Mouse (Mus musculus): ENCODE results near the gene Sms. TPM values are rescaled to one million over a fixed set of nuclear protein-coding genes. Genes with fewer than 3 reads are reported as not detected.

The Sms gene
- total RNA-seq (2014; fragmentation: Nextera tagmentation): 41.1 and 47.1 TPM in 2 replicates
- 73.1 and 98.1 TPM in 2 replicates for total RNA-seq (2017)

GRCm38 (mm10) chrX:157491944-157492726 lies at the start of gene Sms:
Gene Sms, minus strand, starts transcription at chrX:157492287.
- ATAC-seq (replicated peaks; ENCODE audit: low FRiP score, low TSS enrichment, poor library complexity, severe bottlenecking): peak; percentile 85

DNA sequence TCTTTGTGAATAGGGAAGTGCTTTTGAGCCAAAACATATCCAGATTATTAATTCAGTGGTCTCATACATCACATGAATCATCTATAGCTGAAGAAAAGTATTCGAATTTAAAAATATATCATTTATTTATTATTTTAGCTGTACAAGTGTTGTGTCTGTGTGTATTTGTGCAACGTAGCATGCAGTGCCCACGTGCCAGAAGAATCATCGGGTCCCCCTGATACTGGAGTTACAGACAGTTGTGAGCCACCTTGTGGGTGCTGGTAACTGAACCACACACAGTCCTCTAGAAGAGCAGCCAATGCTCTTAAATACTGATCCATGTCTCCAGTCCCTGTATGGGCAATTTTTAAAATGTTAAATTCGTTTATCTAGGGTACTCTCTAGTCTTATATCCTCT lies 14.3 kb upstream of the Sms start:
- no peak for ATAC-seq (replicated peaks; ENCODE audit: low FRiP score, low TSS enrichment, poor library complexity, severe bottlenecking)

DNA sequence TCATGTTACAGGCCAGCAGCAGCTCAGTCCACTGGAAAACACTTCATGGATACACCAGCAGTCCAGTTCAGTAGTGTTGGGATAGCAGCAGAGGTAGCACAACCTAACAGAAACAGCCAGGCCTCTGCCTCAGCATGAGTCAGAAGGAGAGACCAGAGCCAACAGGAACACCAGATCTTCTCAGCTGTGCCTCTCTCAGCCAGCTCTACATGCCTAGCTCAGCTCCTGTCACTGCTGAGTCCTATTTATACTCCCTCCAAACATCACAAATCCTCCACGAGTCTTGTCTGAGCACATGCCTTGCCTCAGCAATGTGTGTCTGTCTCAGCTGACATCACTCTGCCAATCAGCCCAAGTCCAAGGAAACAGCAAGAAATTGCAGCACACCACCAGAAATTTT lies 12.4 kb upstream of the Sms start:
- ATAC-seq (replicated peaks; ENCODE audit: low FRiP score, low TSS enrichment, poor library complexity, severe bottlenecking): no peak

- ATAC-seq (replicated peaks; ENCODE audit: low FRiP score, low TSS enrichment, poor library complexity, severe bottlenecking): no peak
Measured at GRCm38 (mm10) chrX:157501871-157502270, 9.8 kb upstream of the Sms start.

- no peak for ATAC-seq (replicated peaks; ENCODE audit: low FRiP score, low TSS enrichment, poor library complexity, severe bottlenecking)
Measured at GRCm38 (mm10) chrX:157500004-157500403, 7.9 kb upstream of the Sms start.

GRCm38 (mm10) chrX:157493159-157493558 lies 1.1 kb upstream of the Sms start:
- peak; percentile 60 for ATAC-seq (replicated peaks; ENCODE audit: low FRiP score, low TSS enrichment, poor library complexity, severe bottlenecking)

- peak; percentile 23; the same call in 1 of the 2 replicates for ATAC-seq (replicated peaks; ENCODE audit: low FRiP score, low TSS enrichment, poor library complexity, severe bottlenecking)
Measured at GRCm38 (mm10) chrX:157491145-157491935, 747 bp downstream of the Sms start.

DNA sequence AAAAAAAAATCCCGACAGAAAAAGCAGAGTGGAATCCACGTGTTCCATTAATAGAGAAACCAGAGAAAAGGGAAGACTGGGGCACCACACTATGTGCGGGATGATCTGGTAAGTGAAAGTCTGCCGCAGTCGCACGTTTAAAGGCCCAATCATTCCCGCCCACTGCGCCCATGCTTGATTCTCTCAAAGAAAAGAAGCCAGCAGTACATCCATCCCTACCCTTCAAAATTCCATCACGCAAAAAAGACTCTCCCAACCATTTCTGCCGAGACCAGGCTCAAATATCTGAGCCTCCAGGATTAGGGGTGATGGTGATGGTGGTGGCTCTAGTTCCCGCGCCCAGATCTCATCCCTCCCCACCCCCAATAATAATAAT lies 1.3 kb downstream of the Sms start:
- ATAC-seq (replicated peaks; ENCODE audit: low FRiP score, low TSS enrichment, poor library complexity, severe bottlenecking): no peak

DNA sequence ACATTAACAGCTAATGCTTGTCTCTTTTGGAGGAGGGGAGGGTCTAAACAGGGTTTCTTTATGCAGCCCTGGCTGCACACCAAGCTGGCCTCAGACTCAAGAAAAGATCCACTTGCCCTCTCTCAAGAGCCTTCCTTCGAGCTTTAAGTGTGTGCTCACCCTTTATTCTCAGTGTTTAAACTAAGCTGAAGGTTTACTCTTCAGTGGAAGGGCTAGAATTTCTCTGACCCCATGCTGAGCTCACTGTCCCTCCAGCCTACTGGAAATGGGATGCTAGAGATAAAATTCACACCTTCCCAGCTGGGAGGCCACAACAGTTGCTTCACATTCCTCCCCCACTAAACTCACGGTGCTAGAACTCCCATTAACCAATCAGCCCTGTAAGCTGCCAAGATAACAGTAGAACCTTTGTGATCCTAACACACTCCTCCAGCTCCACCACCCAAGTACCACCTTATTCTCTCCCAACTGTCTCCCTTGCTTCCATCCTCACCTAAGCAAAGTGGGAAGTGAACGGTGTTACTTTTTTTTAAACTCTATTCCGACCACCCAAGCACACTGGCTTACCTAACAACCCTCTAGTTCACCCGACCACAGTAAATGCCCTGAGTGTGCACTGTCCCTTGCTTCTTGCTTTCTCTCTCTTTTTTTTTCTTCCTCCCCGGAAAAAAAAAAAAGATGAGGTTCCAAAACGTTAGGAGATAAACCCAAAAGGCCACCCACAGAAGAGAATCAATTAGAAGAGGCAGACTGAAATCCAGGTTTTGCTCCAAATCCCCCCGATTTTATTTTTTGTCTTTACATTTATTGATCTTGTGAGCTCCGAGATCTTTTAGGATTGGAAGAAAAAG lies 2.0 kb downstream of the Sms start:
- ATAC-seq (replicated peaks; ENCODE audit: low FRiP score, low TSS enrichment, poor library complexity, severe bottlenecking): 0 out of 2 replicates have a peak, but pooled peaks have one; percentile 22

DNA sequence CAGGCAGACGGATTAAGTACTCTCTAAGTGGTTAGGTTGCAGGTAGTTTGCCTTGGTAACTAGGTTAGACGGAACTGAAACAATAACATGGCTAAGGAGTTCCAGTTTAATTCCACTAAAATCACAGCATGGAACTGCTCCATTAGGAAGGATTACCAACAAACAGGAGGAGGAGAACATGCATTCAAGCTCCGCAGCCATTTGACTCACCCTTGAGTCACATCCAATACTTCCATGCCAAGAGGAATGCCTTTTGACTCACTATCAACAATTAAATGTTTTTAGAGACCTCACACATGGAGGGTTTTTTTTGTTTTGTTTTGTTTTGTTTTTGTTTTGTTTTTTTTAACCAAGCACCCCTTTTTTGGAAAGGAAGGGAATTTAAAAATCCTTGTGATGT lies 3.3 kb downstream of the Sms start:
- no peak for ATAC-seq (replicated peaks; ENCODE audit: low FRiP score, low TSS enrichment, poor library complexity, severe bottlenecking)

DNA sequence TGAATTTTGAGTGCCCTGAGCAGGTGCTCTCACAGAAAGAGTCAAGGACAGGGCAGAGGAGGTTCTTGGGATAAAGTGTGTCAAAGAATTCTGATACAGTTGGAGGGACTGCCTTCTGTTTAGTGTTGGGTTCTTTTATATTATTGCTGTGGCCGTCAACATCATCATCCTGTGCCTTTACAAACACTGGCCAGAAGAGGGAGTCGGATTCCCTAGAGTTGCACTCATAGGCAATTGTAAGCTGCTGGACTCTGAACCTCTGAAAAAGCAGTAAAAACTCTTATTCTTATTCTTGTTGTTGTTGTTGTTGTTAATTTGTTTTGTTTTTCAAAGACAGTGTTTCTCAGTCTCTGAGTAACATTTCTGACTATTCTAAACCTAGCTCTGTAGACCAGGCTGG lies 5.3 kb downstream of the Sms start:
- peak; percentile 74 for ATAC-seq (replicated peaks; ENCODE audit: low FRiP score, low TSS enrichment, poor library complexity, severe bottlenecking)

DNA sequence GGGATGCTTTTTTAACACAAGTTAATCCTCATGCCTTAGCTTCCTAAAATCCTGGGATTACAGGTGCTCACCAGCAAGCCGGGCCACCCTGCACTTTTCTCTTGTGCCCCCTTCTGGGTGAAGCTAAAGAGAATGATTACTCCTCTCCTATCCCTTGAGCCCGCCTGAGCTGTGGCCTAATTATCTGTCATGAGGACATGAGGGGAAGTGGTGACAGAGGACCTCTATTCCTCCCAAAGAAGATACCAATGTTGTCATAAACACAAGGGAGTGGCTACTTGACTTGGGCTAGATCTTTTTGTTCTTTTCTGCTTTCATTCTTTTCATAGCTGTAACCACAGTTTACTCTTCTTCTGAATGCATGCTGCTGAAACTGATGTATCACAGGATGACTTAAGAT lies 9.2 kb downstream of the Sms start:
- peak; percentile 83 for ATAC-seq (replicated peaks; ENCODE audit: low FRiP score, low TSS enrichment, poor library complexity, severe bottlenecking)

DNA sequence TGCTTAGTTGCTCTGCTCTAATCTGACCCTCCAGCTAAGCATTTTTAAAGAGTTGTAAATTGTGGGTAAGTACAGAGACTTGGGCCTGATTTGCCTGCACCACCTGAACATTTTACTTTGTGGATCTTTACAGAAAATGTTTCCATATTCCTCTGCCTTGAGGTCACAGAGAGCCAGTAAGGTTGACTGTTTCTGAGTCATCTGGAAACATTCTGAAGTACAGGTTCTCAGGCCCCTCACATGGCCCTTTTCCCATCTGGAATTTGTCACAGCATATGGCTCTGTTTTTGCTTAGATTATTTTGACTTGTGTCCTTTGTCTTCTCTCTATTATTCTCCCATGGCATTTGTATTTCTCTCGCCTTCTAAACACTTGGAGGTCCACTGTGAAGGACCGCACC lies 10.2 kb downstream of the Sms start:
- ATAC-seq (replicated peaks; ENCODE audit: low FRiP score, low TSS enrichment, poor library complexity, severe bottlenecking): no peak

DNA sequence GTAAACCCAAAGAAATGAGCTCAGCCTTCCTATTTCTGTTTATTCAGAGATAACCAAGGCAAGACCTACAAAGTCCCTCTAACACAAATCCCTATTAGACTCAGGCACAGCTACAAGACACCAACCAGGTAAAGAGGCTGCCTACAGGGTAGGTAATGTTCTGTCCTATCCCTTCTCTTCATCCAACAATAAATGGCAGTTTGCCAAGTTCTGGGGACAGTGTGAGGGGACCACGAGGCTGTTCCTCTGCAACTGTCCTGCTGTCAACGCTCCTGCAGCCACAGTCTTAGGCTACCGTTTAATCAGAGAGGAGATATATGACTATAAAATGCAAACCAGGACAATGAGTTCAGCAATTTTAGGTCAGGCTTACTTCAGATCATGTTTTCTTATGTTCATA lies 14.8 kb downstream of the Sms start:
- ATAC-seq (replicated peaks; ENCODE audit: low FRiP score, low TSS enrichment, poor library complexity, severe bottlenecking): peak; percentile 78

DNA sequence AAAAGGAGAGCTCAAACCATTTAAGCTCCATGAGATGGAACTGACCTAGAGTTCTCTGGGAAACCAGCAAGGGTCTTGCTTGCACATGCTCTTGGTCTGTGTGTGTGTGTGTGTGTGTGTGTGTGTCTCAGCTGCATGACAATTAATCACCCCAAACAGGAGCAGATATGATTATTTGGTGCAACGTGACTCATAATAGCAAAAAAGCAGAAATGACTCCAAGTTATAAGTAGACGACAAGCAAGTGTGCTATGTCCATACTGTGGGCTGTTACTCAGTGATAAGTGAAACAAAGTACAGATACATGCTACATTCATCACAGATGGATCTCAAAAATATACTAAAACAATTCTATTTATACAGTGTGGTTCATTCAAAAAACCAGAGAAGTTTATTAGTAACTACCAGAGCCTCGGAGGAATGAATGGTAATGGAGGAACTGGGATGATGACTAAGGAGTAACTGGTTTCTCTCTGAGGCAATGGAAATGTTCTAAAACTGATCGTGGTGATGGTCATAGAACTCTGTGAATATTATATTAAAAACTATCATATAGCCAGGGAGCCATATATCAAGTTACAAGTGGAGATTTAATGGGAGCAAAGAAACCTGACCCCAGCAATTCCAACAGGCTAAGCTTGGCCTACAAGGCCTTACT lies 15.8 kb downstream of the Sms start:
- ATAC-seq (replicated peaks; ENCODE audit: low FRiP score, low TSS enrichment, poor library complexity, severe bottlenecking): no peak

DNA sequence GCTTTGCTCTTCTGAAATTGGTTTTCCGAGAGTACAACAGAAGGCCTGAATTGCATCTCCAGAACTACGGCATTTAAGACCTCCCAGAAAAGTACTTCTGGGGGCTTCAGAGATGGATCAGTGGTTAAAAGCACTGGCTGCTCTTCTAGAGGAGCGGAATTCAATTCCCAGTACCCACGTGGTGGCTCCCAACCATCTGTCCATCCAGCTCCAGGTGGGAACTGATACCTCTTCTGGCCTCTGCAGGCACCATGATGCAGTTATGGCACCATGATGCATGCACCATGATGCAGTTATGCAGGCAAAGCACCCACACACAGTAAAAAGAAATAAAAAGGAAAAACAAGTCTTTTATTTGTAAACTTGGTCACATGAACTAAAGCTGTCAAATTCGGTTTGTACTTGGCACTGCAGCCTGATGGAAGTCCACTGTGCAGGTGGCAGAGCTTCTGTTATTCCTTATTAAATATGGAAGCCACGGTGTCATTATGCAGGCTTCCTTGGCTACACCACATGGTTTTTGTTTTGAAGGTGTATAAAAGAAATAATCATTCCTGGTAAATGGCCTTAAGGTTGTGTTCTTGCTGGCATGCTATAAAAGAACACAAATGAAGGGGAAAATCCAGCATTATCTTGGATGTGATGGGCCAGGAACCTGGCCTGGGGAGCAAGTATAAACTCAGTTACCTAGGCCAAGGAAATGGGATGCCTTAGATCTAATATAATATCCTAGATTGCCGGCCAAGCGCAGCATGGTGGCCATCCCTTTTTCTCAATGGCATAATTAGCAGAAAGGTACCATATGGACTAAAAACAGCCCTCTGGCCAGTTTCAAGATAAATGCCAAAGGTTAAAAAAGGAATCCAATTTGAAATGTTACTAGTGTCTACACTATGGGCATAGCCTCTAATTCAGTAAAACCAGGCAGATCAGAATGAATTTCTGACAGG lies 20.1 kb downstream of the Sms start:
- no peak for ATAC-seq (replicated peaks; ENCODE audit: low FRiP score, low TSS enrichment, poor library complexity, severe bottlenecking)

DNA sequence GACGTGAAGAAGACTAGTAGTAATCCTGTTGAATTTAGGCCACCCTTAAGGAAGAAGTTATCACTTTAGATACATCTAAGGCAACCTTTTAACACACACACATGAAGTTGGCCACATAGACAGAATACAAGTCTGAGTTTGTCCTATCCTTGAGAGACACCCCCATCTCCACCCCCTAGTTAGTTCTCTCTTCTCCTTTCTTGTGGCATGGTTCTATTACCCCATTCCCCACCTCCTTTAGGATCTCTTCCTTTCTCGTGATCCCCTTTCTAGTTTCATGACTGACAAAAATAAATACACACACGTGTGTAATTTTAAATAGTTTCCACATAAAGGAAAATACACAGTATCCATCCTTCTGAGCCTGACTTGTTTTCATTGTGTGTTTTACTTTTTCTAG lies 23.3 kb downstream of the Sms start:
- ATAC-seq (replicated peaks; ENCODE audit: low FRiP score, low TSS enrichment, poor library complexity, severe bottlenecking): no peak

DNA sequence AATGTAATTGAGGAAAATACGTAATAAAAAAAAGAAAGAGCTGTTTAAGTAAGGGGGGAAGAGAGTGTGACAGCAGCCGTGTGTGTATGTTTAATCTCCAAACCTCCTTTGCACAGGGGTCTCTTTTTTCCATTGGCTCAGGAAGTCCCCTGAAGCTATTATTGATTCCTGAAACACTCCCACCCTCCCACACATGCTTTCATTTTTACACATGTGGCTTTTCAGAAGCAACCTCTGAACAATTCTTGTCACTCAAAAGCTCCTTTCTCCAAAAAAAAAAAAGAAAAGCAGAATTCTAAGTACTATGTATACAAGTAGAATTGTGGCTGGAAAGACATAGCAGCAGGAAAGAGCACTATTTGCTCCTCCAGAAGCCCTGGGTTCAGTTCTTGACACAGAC lies 24.0 kb downstream of the Sms start:
- ATAC-seq (replicated peaks; ENCODE audit: low FRiP score, low TSS enrichment, poor library complexity, severe bottlenecking): no peak
